Mouse (Mus musculus): ENCODE measurements around the gene Wdr73.

Wdr73 gene

GRCm38 (mm10) chr7:80855316-80855715, 45.8 kb downstream of the Wdr73 start:
- no peak for DNase-seq (ENCODE audit: low spot score)

GRCm38 (mm10) chr7:80853218-80853617, 47.9 kb downstream of the Wdr73 start:
- DNase-seq (ENCODE audit: low spot score) = no peak

- no peak for DNase-seq (ENCODE audit: low spot score)
Observed at GRCm38 (mm10) chr7:80850520-80850919, 50.5 kb downstream of the Wdr73 start.

- no peak for DNase-seq (ENCODE audit: low spot score)
Observed at GRCm38 (mm10) chr7:80849710-80850109, 51.4 kb downstream of the Wdr73 start.

GRCm38 (mm10) chr7:80849267-80849666, 51.8 kb downstream of the Wdr73 start:
- DNase-seq (ENCODE audit: low spot score) = no peak

GRCm38 (mm10) chr7:80846709-80847108, 54.4 kb downstream of the Wdr73 start:
- no peak for DNase-seq (ENCODE audit: low spot score)

GRCm38 (mm10) chr7:80846280-80846678, 54.8 kb downstream of the Wdr73 start:
- no peak for DNase-seq (ENCODE audit: low spot score)

- no peak for DNase-seq (ENCODE audit: low spot score)
Observed at GRCm38 (mm10) chr7:80845621-80846279, 55.3 kb downstream of the Wdr73 start.

GRCm38 (mm10) chr7:80844691-80845090, 56.4 kb downstream of the Wdr73 start:
- DNase-seq (ENCODE audit: low spot score) = no peak

- no peak for DNase-seq (ENCODE audit: low spot score)
Observed at GRCm38 (mm10) chr7:80843910-80844640, 57.0 kb downstream of the Wdr73 start.

- DNase-seq (ENCODE audit: low spot score) = no peak
Observed at GRCm38 (mm10) chr7:80843176-80843575, 57.9 kb downstream of the Wdr73 start.

- DNase-seq (ENCODE audit: low spot score) = no peak
Observed at GRCm38 (mm10) chr7:80842132-80842531, 58.9 kb downstream of the Wdr73 start.

- no peak for DNase-seq (ENCODE audit: low spot score)
Observed at GRCm38 (mm10) chr7:80840937-80841336, 60.1 kb downstream of the Wdr73 start.

All from ovary, postnatal 10 days (tissue).